In the genomic region with DNA sequence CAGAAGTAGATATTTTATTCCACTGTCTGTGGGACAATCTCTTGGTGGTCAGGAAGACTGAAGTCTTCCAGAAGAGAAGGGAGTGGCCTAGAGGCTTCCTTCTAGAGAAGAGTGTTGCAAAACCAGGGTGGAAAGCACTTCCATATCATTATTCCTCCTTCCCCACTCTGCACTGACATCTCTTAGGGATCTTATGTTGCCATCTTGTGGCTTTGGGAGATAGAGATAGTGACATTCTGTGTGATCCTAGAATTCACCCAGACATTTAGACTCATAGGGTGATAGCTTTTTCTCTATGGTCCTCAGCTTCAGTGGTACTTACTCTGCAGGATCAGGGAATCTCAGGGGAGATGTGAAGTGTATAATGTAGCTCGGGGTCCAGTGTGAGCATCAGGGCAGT, we compare ENCODE assay signal across 23 mouse cellular contexts. TPM values are rescaled to one million over a fixed set of nuclear protein-coding genes. Genes with fewer than 3 reads are reported as not detected.
DNase-seq lines count a peak whose midpoint lies in the region; ATAC-seq and TF ChIP-seq lines count a peak whose summit lies in the region.
"Had no signal": no experiment of that assay in that cellular context is flagged by ENCODE, and none has a peak within 500 bp of the region (broad histone marks: within the 10 kb centered on the region; RNA-seq: fewer than 3 reads in every experiment).

No protein-coding gene starts in this region.

- ATAC-seq in heart, embryonic 11.5 days (replicated peaks; ENCODE audit: insufficient number of reproducible peaks, low FRiP score, low TSS enrichment): no peak
- no peak for ATAC-seq in heart, postnatal 0 days (ENCODE audit: insufficient read depth, low read depth)
- ATAC-seq: forebrain, embryonic 16.5 days had no signal

- H3K9me3 ChIP-seq in heart, embryonic 11.5 days (replicated peaks; ENCODE audit: control insufficient read depth, low read length): no peaks in the 10 kb centered on the region
- H3K9me3 ChIP-seq in heart, postnatal 0 days (replicated peaks; ENCODE audit: control insufficient read depth, low read length): no peaks in the 10 kb centered on the region
- no peaks in the 10 kb centered on the region for H3K9me3 ChIP-seq in heart, embryonic 10.5 days
- H3K9me3 ChIP-seq: embryonic facial prominence, embryonic 12.5 days; forebrain, embryonic 12.5 days; hindbrain, embryonic 15.5 days had no signal

- no peak overlapping the region for H3K4me2 ChIP-seq in heart, embryonic 11.5 days
- H3K4me2 ChIP-seq in heart, postnatal 0 days (ENCODE audit: low read depth, low read length): no peak overlapping the region
- H3K4me2 ChIP-seq: embryonic facial prominence, embryonic 12.5 days; forebrain, embryonic 12.5 days; hindbrain, embryonic 15.5 days had no signal

- no peak for TF ChIP-seq CTCF in heart, postnatal 0 days (IDR thresholded peaks at IDR 0.05; ENCODE audit: low read depth)
- TF ChIP-seq CTCF in layer of hippocampus, adult 2 months (conservative IDR thresholded peaks at IDR 0.05): peak; percentile 53
- TF ChIP-seq CTCF in cortical plate, adult 2 months (IDR thresholded peaks at IDR 0.05; ENCODE audit: extremely low read depth, insufficient read depth, low read length): 0 out of 2 replicates have a peak, but pooled peaks have one; percentile 8

- WGBS in heart, embryonic 11.5 days (ENCODE audit: insufficient replicate concordance): 80% methylated on average over 1 of the region's 1 CpGs
- 83% methylated on average over 1 of the region's 1 CpGs for WGBS in heart, postnatal 0 days
- WGBS in heart, embryonic 10.5 days: 76% methylated on average over 1 of the region's 1 CpGs

- H3K27ac ChIP-seq in heart, embryonic 11.5 days (ENCODE audit: low read depth, low read length): 0 out of 2 replicates have a peak overlapping the region, but pooled peaks have one; percentile 15
- peak overlapping the region; percentile 94; the same call in 1 of the 2 replicates for H3K27ac ChIP-seq in heart, postnatal 0 days (ENCODE audit: low read depth)
- H3K27ac ChIP-seq in heart, embryonic 10.5 days: no peak overlapping the region
- no peak overlapping the region for H3K27ac ChIP-seq in layer of hippocampus, adult 2 months
- H3K27ac ChIP-seq in cortical plate, adult 2 months (ENCODE audit: insufficient read depth, low read length): no peak overlapping the region
- H3K27ac ChIP-seq: embryonic facial prominence, embryonic 12.5 days; forebrain, embryonic 12.5 days; hindbrain, embryonic 15.5 days had no signal

- no peak overlapping the region for H3K9ac ChIP-seq in heart, embryonic 11.5 days (ENCODE audit: low read depth, low read length)
- H3K9ac ChIP-seq in heart, postnatal 0 days (replicated peaks; ENCODE audit: low read depth, low read length): no peak overlapping the region
- H3K9ac ChIP-seq: embryonic facial prominence, embryonic 12.5 days; forebrain, embryonic 12.5 days; hindbrain, embryonic 15.5 days had no signal

- no peak for TF ChIP-seq POLR2A in cortical plate, adult 2 months (IDR thresholded peaks at IDR 0.05; ENCODE audit: extremely low read depth, insufficient read depth, low read length)

- peaks cover 11% of the 10 kb centered on the region for H3K36me3 ChIP-seq in heart, embryonic 11.5 days (ENCODE audit: control insufficient read depth, insufficient read depth, low read length)
- H3K36me3 ChIP-seq in heart, postnatal 0 days (replicated peaks; ENCODE audit: control insufficient read depth, insufficient read depth, low read length): peaks cover 54% of the 10 kb centered on the region
- peaks cover 57% of the 10 kb centered on the region for H3K36me3 ChIP-seq in heart, embryonic 10.5 days
- H3K36me3 ChIP-seq: embryonic facial prominence, embryonic 12.5 days; forebrain, embryonic 12.5 days; hindbrain, embryonic 15.5 days had no signal

- no peak for DNase-seq in heart, postnatal 4 days
- DNase-seq in heart, postnatal 0 days (ENCODE audit: low spot score): no peak
- DNase-seq in heart, embryonic 10.5 days (ENCODE audit: low spot score): no peak
- DNase-seq in layer of hippocampus, adult 2 months (ENCODE audit: low spot score in 2 of 2): no peak
- DNase-seq in layer of hippocampus, adult 18-20 months (ENCODE audit: low spot score in 2 of 2): no peak
- no peak for DNase-seq in adrenal gland, postnatal 25 days
- DNase-seq: adrenal gland, adult 2 months; adrenal gland, postnatal 36 days; cerebellum, adult 11 months; cerebellum, adult 8-10 months; cerebellum, postnatal 14 days; gastrocnemius, postnatal 36 days; heart, postnatal 14 days; kidney, adult 2 months had no signal

- no peaks in the 10 kb centered on the region for H3K27me3 ChIP-seq in heart, embryonic 11.5 days (ENCODE audit: control insufficient read depth, insufficient read depth, low read length)
- H3K27me3 ChIP-seq in heart, postnatal 0 days (ENCODE audit: control insufficient read depth, insufficient read depth, low read length): no peaks in the 10 kb centered on the region
- H3K27me3 ChIP-seq in heart, embryonic 10.5 days (ENCODE audit: insufficient read depth, poor library complexity, severe bottlenecking): no peaks in the 10 kb centered on the region
- H3K27me3 ChIP-seq: embryonic facial prominence, embryonic 12.5 days; forebrain, embryonic 12.5 days; hindbrain, embryonic 15.5 days had no signal

- no peak for TF ChIP-seq EP300 in heart, postnatal 0 days (IDR thresholded peaks at IDR 0.05; ENCODE audit: low read depth)

- H3K4me1 ChIP-seq in heart, embryonic 11.5 days (ENCODE audit: control insufficient read depth, insufficient read depth, low read length): peaks cover 35% of the 10 kb centered on the region
- peaks cover 36% of the 10 kb centered on the region for H3K4me1 ChIP-seq in heart, postnatal 0 days (ENCODE audit: control insufficient read depth, insufficient read depth)
- H3K4me1 ChIP-seq in heart, embryonic 10.5 days: peaks cover 53% of the 10 kb centered on the region
- H3K4me1 ChIP-seq in cortical plate, adult 2 months (ENCODE audit: control insufficient read depth, insufficient read depth, low read length): no peaks in the 10 kb centered on the region
- H3K4me1 ChIP-seq: embryonic facial prominence, embryonic 12.5 days; hindbrain, embryonic 15.5 days had no signal

- H3K4me3 ChIP-seq in heart, embryonic 11.5 days (ENCODE audit: low read depth, low read length): no peak overlapping the region
- H3K4me3 ChIP-seq in heart, postnatal 0 days (ENCODE audit: low read depth, low read length): no peak overlapping the region
- no peak overlapping the region for H3K4me3 ChIP-seq in heart, embryonic 10.5 days
- no peak overlapping the region for H3K4me3 ChIP-seq in layer of hippocampus, adult 2 months
- no peak overlapping the region for H3K4me3 ChIP-seq in cortical plate, adult 2 months (ENCODE audit: insufficient read depth, low read length)
- H3K4me3 ChIP-seq: embryonic facial prominence, embryonic 12.5 days; forebrain, embryonic 12.5 days; hindbrain, embryonic 15.5 days had no signal

RNA-seq across cellular contexts. Expression of gene Arhgap44, which starts 40.3 kb away (rescaled TPM):
- 10.1 and 12.4 TPM in 2 replicates for polyA plus RNA-seq in heart, embryonic 11.5 days (2014; fragmentation: Nextera tagmentation; extraction: Ambion mirVana)
- total RNA-seq in heart, postnatal 4 days (2021): 10 to 100 TPM; 19.9 to 23.7 TPM
- 17.7 and 18.1 TPM in 2 replicates for total RNA-seq in heart, postnatal 0 days (2014; rRNA removed; ENCODE audit: low replicate concordance)
- 8.5 and 8.9 TPM in 2 replicates for polyA plus RNA-seq in heart, postnatal 0 days (2015; fragmentation: Nextera tagmentation; extraction: Ambion mirVana)
- 8.4 and 11.3 TPM in 2 replicates for polyA plus RNA-seq in heart, embryonic 10.5 days (2016; fragmentation: Nextera tagmentation; extraction: Ambion mirVana)
- total RNA-seq in layer of hippocampus, adult 2 months (2021): 100 to 1,000 TPM; 117 to 123 TPM
- total RNA-seq in layer of hippocampus, adult 18-20 months (2021): 100 to 1,000 TPM; 117 to 126 TPM
- 60.5 and 61.1 TPM in 2 replicates for polyA plus RNA-seq in cortical plate, adult 2 months (2012; rRNA removed)
- 7.8 and 8.4 TPM in 2 replicates for total RNA-seq in adrenal gland, postnatal 25 days (2021)
- total RNA-seq: common myeloid progenitor, adult 5-6 weeks had no signal

RNA-seq across cellular contexts. Expression of gene 1700086D15Rik, which starts 43.3 kb away (rescaled TPM):
- polyA plus RNA-seq in heart, embryonic 11.5 days (2014; fragmentation: Nextera tagmentation; extraction: Ambion mirVana): 0.43 TPM in 1 of 2 replicates, not detected in the other
- under 1 TPM; 0.74 to 0.81 TPM for total RNA-seq in heart, postnatal 4 days (2021)
- 1.2 and 8.0 TPM in 2 replicates for total RNA-seq in heart, postnatal 0 days (2014; rRNA removed; ENCODE audit: low replicate concordance)
- polyA plus RNA-seq in heart, postnatal 0 days (2015; fragmentation: Nextera tagmentation; extraction: Ambion mirVana): 0.11 TPM in 1 of 2 replicates, not detected in the other
- 0.14 and 0.16 TPM in 2 replicates for polyA plus RNA-seq in heart, embryonic 10.5 days (2016; fragmentation: Nextera tagmentation; extraction: Ambion mirVana)
- 1 to 10 TPM; 3.2 to 4.7 TPM for total RNA-seq in layer of hippocampus, adult 2 months (2021)
- 1 to 10 TPM; 1.2 to 2.0 TPM for total RNA-seq in layer of hippocampus, adult 18-20 months (2021)
- polyA plus RNA-seq in cortical plate, adult 2 months (2012; rRNA removed): 0.90 and 1.0 TPM in 2 replicates
- 0.86 TPM in 1 of 2 replicates, not detected in the other for total RNA-seq in adrenal gland, postnatal 25 days (2021)
- total RNA-seq: adrenal gland, adult 2 months; common myeloid progenitor, adult 5-6 weeks had no signal
- polyA plus RNA-seq: adrenal gland, adult 2 months; embryonic facial prominence, embryonic 12.5 days; forebrain, embryonic 16.5 days; hindbrain, embryonic 11.5 days; hindbrain, embryonic 15.5 days; intestine, embryonic 14.5 days had no signal

Comparison
In these comparisons a context has a peak if more than half of its experiments do, and no peak if none do; other contexts are left out.
1. H3K27ac ChIP-seq: peak in heart, embryonic 11.5 days (single experiment) and heart, postnatal 0 days (single experiment); none in heart, embryonic 10.5 days (single experiment), layer of hippocampus, adult 2 months (single experiment) and cortical plate, adult 2 months (single experiment).